Mouse (Mus musculus) gastrocnemius, postnatal 4 days (tissue): ENCODE measurements around the gene Barhl1. TPM values are rescaled to one million over a fixed set of nuclear protein-coding genes. Genes with fewer than 3 reads are reported as not detected.

Source experiments
- DNase-seq, 2 experiments: peaks; one replicate each; pipeline ENCODE4 v3.0.0; 2021 to 2022; ENCODE audit warnings: low spot score in 2 of 2, mixed read lengths in 2 of 2
- total RNA-seq, 2 experiments: library from RNA; stranded (reverse); gene quantifications; 2 replicates each; pipeline ENCODE4 v1.2.3; 2021

The Barhl1 gene
- total RNA-seq, 2 experiments from 2014 or later: not detected

DNA sequence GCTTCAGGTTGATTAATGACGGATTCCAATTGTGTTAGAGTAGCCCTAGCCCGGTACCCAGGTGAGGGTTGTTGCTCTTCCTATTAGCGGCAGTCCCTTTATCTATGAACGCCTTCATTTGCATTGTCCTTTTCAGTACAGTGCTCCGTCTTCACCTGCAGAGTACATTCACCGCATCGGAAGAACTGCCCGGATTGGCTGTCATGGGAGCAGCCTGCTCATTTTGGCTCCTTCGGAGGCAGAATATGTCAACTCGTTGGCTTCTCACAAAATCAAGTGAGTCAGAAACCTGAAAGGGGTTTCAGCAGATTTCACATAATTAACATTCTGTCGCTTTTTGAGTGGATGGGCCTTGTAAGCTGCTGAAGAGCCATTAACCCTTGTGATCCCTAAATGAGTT, 40.9 kb downstream of the Barhl1 start:
- DNase-seq: no peak

DNA sequence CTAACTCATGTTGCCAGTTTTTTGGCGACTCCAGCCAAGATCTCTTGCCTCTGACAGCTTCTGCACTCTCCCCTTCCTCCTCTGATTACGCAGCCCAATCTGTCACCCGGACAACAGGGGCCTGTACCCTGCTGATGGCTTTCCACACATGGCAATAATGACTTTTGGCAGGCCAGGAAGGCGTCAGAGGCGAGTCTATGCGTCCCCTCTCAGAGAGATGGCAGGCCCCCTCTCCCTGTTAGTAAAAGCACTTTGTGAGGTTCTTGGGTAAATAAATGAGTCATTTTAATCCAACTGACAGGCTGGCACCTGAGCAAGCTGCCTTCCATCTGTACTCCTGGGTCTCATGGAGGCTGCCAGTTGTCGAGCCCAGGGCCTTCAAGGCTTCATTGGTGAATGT, 49.0 kb downstream of the Barhl1 start:
- DNase-seq: no peak

DNA sequence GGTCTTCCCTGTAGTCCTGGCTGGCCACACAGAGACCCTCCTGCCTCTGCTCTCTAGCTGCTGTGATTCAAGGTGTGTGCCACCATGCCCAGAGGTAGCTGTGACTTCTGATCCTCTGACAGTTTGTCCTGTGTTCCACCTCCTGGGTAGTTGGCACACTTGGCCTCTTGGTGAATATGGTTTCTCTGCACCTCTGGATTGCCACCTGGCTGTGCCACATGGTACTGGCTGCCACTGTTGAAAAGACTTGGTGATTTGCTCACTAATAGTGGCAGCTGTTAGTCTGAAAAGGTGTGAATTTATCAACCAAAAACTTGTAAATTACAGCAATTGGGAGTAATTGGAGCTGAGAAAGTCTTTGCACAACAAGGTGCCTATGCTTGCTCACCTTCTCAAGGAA, 52.6 kb downstream of the Barhl1 start:
- DNase-seq: no peak

DNA sequence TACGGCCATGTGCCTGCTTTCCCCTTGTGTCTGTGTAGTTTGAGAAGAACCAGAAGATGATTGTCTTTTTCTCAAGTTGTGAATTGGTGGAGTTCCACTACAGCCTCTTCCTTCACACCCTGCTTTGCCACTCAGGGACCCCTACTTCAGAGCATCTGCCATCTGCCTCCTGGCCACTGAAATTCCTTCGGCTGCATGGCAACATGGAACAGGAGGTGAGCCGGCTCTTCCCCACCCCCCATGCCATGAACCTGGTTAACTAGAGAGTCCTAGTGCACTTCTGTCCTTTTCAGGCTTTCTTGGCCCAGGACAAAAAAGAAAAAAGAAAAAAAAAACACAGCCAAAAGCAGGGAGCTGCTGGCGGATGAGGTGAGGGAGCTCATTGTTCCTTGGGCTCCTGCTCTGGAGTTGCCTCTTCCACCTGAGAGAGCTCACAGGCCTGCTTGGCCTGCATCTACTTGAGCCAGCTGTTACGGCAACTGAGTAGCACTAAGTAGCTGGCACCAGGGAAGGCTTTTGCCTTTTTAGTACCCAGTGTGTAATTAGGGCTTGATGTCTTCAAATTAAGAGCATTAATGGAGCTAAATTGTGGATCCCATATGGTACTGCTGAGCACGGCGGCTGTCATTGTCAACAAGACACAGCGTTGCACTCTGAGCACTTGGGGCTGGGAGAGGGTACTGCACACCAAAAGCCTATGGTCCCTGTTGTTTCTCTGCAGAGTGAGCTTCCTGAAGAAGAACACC, 55.6 kb downstream of the Barhl1 start:
- DNase-seq: no peak

DNA sequence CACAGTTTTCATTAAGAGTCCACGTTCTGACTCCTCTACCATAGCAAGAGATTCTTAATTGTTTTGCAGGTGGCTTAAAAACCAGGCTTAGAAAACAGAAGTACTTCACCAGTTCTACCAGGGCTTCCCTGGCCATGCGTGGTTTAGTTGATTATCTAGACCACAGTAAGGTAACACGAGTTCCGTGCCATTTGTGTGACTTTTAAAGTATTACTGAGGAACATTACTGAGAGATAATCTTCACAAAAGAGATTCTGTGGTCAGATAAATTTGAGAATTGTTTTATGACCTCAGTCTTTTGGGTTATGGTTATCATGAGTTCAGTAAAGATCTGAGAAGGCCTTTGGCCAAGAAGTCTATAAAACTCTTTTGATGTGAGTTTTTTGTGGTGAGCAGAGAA, 57.2 kb downstream of the Barhl1 start:
- DNase-seq: no peak

Other genes starting within 250 kb of the Barhl1 start
- under 1 TPM in 1 of 2 experiments, not detected in 1; 0.88 TPM for gene Spaca9, start 216.9 kb downstream of the Barhl1 start, total RNA-seq
- gene Ak8, start 216.5 kb downstream of the Barhl1 start, total RNA-seq: under 1 TPM in 1 of 2 experiments, not detected in 1; 0.23 TPM
- 10 to 100 TPM; 25.1 to 27.1 TPM for gene Gtf3c4, start 76.3 kb downstream of the Barhl1 start, total RNA-seq
- gene Ddx31, start 76.3 kb downstream of the Barhl1 start, total RNA-seq: 1 to 10 TPM; 4.6 to 7.8 TPM
- gene Cfap77, start 138.4 kb upstream of the Barhl1 start, total RNA-seq: under 1 TPM; 0.26 to 0.27 TPM
- 1 to 10 TPM; 7.2 to 8.8 TPM for gene Ttf1, start 143.6 kb upstream of the Barhl1 start, total RNA-seq
- 10 to 100 TPM; 32.7 to 35.2 TPM for gene Setx, start 207.5 kb upstream of the Barhl1 start, total RNA-seq